Mouse (Mus musculus) stomach, postnatal 0 days (tissue): ENCODE measurements around the gene Aqp12.

Experiments
- CTCF ChIP-seq: IDR thresholded peaks from 2 replicates; pipeline ENCODE4 v1.5.1; 2016; ENCODE audit warnings: antibody characterized with exemption, low read depth, mild to moderate bottlenecking, moderate library complexity
- EP300 ChIP-seq: optimal IDR thresholded peaks from 2 replicates; pipeline ENCODE3; 2016; ENCODE audit warnings: antibody characterized with exemption

DNA sequence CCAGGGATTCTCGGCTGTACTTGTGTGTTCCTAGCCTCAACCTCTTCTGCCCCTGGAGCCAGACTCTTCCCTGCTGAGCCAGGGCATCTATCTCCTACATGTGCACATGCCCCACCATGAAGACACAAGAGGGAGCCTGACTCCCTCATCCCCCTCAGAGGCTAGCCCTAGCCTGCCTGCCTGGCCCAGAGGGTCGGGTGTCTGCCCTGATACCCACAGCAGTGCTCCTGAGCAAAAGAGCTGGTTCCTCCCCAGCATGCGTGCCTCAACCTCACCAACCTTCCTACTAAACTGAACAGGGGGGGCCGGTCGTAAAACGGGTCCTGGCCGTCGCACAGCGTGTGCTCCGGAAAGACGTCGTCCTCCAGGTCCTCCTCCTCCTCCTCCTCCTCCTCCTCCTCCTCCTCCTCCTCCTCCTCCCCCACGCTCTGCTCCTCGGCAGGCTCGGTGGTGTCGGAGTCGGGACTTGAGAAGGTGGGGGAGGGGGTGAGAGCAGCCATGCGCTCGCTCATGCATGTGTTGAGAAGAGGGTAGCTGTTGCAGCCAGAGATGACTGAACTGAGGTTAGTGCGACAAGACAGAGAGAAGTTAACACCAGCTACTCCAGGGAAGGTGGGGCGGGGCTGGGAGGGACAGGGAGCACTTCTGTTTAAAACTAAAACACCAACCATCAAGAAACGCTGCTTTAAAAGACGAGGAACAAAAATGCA, 45.1 kb downstream of the Aqp12 start:
- TF ChIP-seq CTCF (no peak), EP300 (no peak)
